Mouse (Mus musculus): Measurements from ENCODE around the gene Nr1d1. TPM values are rescaled to one million over a fixed set of nuclear protein-coding genes. Genes with fewer than 3 reads are reported as not detected.

Nr1d1 gene
- polyA plus RNA-seq, 1 experiment from 2014 or later: 0.66 TPM

GRCm38 (mm10) chr11:98768127-98769006 is 6.8 kb downstream of the Nr1d1 start:
- H3K4me1 ChIP-seq (ENCODE audit: control insufficient read depth, low read depth, low read length): peaks cover 76% of the 10 kb centered on the region
- peak overlapping the region; percentile 89 for H3K27ac ChIP-seq (ENCODE audit: low read length)
- H3K27me3 ChIP-seq (ENCODE audit: control insufficient read depth, insufficient read depth, low read depth, low read length): no peaks in the 10 kb centered on the region
- H3K9me3 ChIP-seq (replicated peaks; ENCODE audit: control insufficient read depth, low read length): no peaks in the 10 kb centered on the region
- peak overlapping the region; percentile 58 for H3K4me3 ChIP-seq (ENCODE audit: low read depth, low read length)
- WGBS (ENCODE audit: insufficient replicate concordance): 25% methylated on average over 39 of the region's 39 CpGs
- peaks cover 5% of the 10 kb centered on the region; the same call in 1 of the 2 replicates for H3K36me3 ChIP-seq (ENCODE audit: control insufficient read depth, insufficient read depth)
- H3K9ac ChIP-seq (ENCODE audit: low read depth, low read length): peak overlapping the region; percentile 69
- H3K4me2 ChIP-seq (ENCODE audit: low read depth, low read length): peak overlapping the region; percentile 80
- ATAC-seq (ENCODE audit: low read depth): peak; percentile 61

- Histone ChIP-seq H3K36me3 (ENCODE audit: control insufficient read depth, insufficient read depth) (peaks cover 7% of the 10 kb centered on the region; the same call in 1 of the 2 replicates), H3K27ac (ENCODE audit: low read length) (peak overlapping the region; percentile 89), H3K4me3 (ENCODE audit: low read depth, low read length) (peak overlapping the region; percentile 58), H3K9ac (ENCODE audit: low read depth, low read length) (peak overlapping the region; percentile 69), H3K27me3 (ENCODE audit: control insufficient read depth, insufficient read depth, low read depth, low read length) (no peaks in the 10 kb centered on the region), H3K4me1 (ENCODE audit: control insufficient read depth, low read depth, low read length) (peaks cover 72% of the 10 kb centered on the region), H3K4me2 (ENCODE audit: low read depth, low read length) (peak overlapping the region; percentile 80), H3K9me3 (replicated peaks; ENCODE audit: control insufficient read depth, low read length) (no peaks in the 10 kb centered on the region)
- 12% methylated on average over 4 of the region's 4 CpGs for WGBS (ENCODE audit: insufficient replicate concordance)
- no peak for ATAC-seq (ENCODE audit: low read depth)
Measured at GRCm38 (mm10) chr11:98767713-98768112, 7.4 kb downstream of the Nr1d1 start.

- peaks cover 68% of the 10 kb centered on the region for H3K4me1 ChIP-seq (ENCODE audit: control insufficient read depth, low read depth, low read length)
- H3K27me3 ChIP-seq (ENCODE audit: control insufficient read depth, insufficient read depth, low read depth, low read length): no peaks in the 10 kb centered on the region
- H3K36me3 ChIP-seq (ENCODE audit: control insufficient read depth, insufficient read depth): peaks cover 7% of the 10 kb centered on the region; the same call in 1 of the 2 replicates
- H3K9me3 ChIP-seq (replicated peaks; ENCODE audit: control insufficient read depth, low read length): no peaks in the 10 kb centered on the region
- H3K9ac ChIP-seq (ENCODE audit: low read depth, low read length): peak overlapping the region; percentile 53
- peak overlapping the region; percentile 89; the same call in 1 of the 2 replicates for H3K27ac ChIP-seq (ENCODE audit: low read length)
- ATAC-seq (ENCODE audit: low read depth): peak; percentile 59
- peak overlapping the region; percentile 80 for H3K4me2 ChIP-seq (ENCODE audit: low read depth, low read length)
- H3K4me3 ChIP-seq (ENCODE audit: low read depth, low read length): peak overlapping the region; percentile 58
- 20% methylated on average over 9 of the region's 9 CpGs for WGBS (ENCODE audit: insufficient replicate concordance)
Measured at GRCm38 (mm10) chr11:98767276-98767675, 7.9 kb downstream of the Nr1d1 start.

- Histone ChIP-seq H3K4me2 (ENCODE audit: low read depth, low read length) (no peak overlapping the region), H3K27me3 (ENCODE audit: control insufficient read depth, insufficient read depth, low read depth, low read length) (no peaks in the 10 kb centered on the region), H3K9me3 (replicated peaks; ENCODE audit: control insufficient read depth, low read length) (no peaks in the 10 kb centered on the region), H3K27ac (ENCODE audit: low read length) (no peak overlapping the region), H3K4me1 (ENCODE audit: control insufficient read depth, low read depth, low read length) (peaks cover 63% of the 10 kb centered on the region), H3K4me3 (ENCODE audit: low read depth, low read length) (no peak overlapping the region), H3K36me3 (ENCODE audit: control insufficient read depth, insufficient read depth) (peaks cover 7% of the 10 kb centered on the region; the same call in 1 of the 2 replicates), H3K9ac (ENCODE audit: low read depth, low read length) (peak overlapping the region; percentile 53; the same call in 1 of the 2 replicates)
- no peak for ATAC-seq (ENCODE audit: low read depth)
- WGBS (ENCODE audit: insufficient replicate concordance): 48% methylated on average over 5 of the region's 5 CpGs
Measured at GRCm38 (mm10) chr11:98766816-98767215, 8.3 kb downstream of the Nr1d1 start.

GRCm38 (mm10) chr11:98766346-98766745 is 8.8 kb downstream of the Nr1d1 start:
- WGBS (ENCODE audit: insufficient replicate concordance): 37% methylated on average over 2 of the region's 2 CpGs
- peaks cover 7% of the 10 kb centered on the region; the same call in 1 of the 2 replicates for H3K36me3 ChIP-seq (ENCODE audit: control insufficient read depth, insufficient read depth)

GRCm38 (mm10) chr11:98765421-98766309 is 9.5 kb downstream of the Nr1d1 start:
- peaks cover 56% of the 10 kb centered on the region for H3K4me1 ChIP-seq (ENCODE audit: control insufficient read depth, low read depth, low read length)
- no peak for ATAC-seq (ENCODE audit: low read depth)
- H3K4me2 ChIP-seq (ENCODE audit: low read depth, low read length): no peak overlapping the region

More at GRCm38 (mm10) chr11:98766346-98766745, 8.8 kb downstream of the Nr1d1 start:
- Histone ChIP-seq H3K9ac (ENCODE audit: low read depth, low read length) (no peak overlapping the region), H3K9me3 (replicated peaks; ENCODE audit: control insufficient read depth, low read length) (no peaks in the 10 kb centered on the region), H3K27me3 (ENCODE audit: control insufficient read depth, insufficient read depth, low read depth, low read length) (no peaks in the 10 kb centered on the region), H3K4me1 (ENCODE audit: control insufficient read depth, low read depth, low read length) (peaks cover 59% of the 10 kb centered on the region), H3K27ac (ENCODE audit: low read length) (no peak overlapping the region), H3K4me2 (ENCODE audit: low read depth, low read length) (no peak overlapping the region), H3K4me3 (ENCODE audit: low read depth, low read length) (no peak overlapping the region)
- ATAC-seq (ENCODE audit: low read depth): no peak

GRCm38 (mm10) chr11:98764746-98765145 is 10.4 kb downstream of the Nr1d1 start:
- Histone ChIP-seq H3K4me1 (ENCODE audit: control insufficient read depth, low read depth, low read length) (peaks cover 50% of the 10 kb centered on the region), H3K36me3 (ENCODE audit: control insufficient read depth, insufficient read depth) (peaks cover 13% of the 10 kb centered on the region; the same call in 1 of the 2 replicates), H3K9ac (ENCODE audit: low read depth, low read length) (no peak overlapping the region), H3K4me3 (ENCODE audit: low read depth, low read length) (no peak overlapping the region), H3K27ac (ENCODE audit: low read length) (no peak overlapping the region), H3K27me3 (ENCODE audit: control insufficient read depth, insufficient read depth, low read depth, low read length) (no peaks in the 10 kb centered on the region), H3K4me2 (ENCODE audit: low read depth, low read length) (no peak overlapping the region), H3K9me3 (replicated peaks; ENCODE audit: control insufficient read depth, low read length) (no peaks in the 10 kb centered on the region)
- ATAC-seq (ENCODE audit: low read depth): no peak

More at GRCm38 (mm10) chr11:98765421-98766309, 9.5 kb downstream of the Nr1d1 start:
- Histone ChIP-seq H3K36me3 (ENCODE audit: control insufficient read depth, insufficient read depth) (peaks cover 10% of the 10 kb centered on the region; the same call in 1 of the 2 replicates), H3K9me3 (replicated peaks; ENCODE audit: control insufficient read depth, low read length) (no peaks in the 10 kb centered on the region), H3K9ac (ENCODE audit: low read depth, low read length) (no peak overlapping the region), H3K27me3 (ENCODE audit: control insufficient read depth, insufficient read depth, low read depth, low read length) (no peaks in the 10 kb centered on the region), H3K27ac (ENCODE audit: low read length) (0 out of 2 replicates have a peak overlapping the region, but pooled peaks have one; percentile 26), H3K4me3 (ENCODE audit: low read depth, low read length) (no peak overlapping the region)
- 47% methylated on average over 9 of the region's 9 CpGs for WGBS (ENCODE audit: insufficient replicate concordance)

- Histone ChIP-seq H3K36me3 (ENCODE audit: control insufficient read depth, insufficient read depth) (peaks cover 13% of the 10 kb centered on the region; the same call in 1 of the 2 replicates), H3K27ac (ENCODE audit: low read length) (no peak overlapping the region), H3K4me2 (ENCODE audit: low read depth, low read length) (no peak overlapping the region), H3K4me3 (ENCODE audit: low read depth, low read length) (no peak overlapping the region), H3K9ac (ENCODE audit: low read depth, low read length) (no peak overlapping the region), H3K4me1 (ENCODE audit: control insufficient read depth, low read depth, low read length) (peaks cover 43% of the 10 kb centered on the region), H3K9me3 (replicated peaks; ENCODE audit: control insufficient read depth, low read length) (no peaks in the 10 kb centered on the region), H3K27me3 (ENCODE audit: control insufficient read depth, insufficient read depth, low read depth, low read length) (no peaks in the 10 kb centered on the region)
- ATAC-seq (ENCODE audit: low read depth): no peak
- WGBS (ENCODE audit: insufficient replicate concordance): 83% methylated on average over 18 of the region's 18 CpGs
Measured at GRCm38 (mm10) chr11:98764091-98764490, 11.0 kb downstream of the Nr1d1 start.
